Mouse (Mus musculus) lung, postnatal 10 days (tissue): ENCODE measurements around the gene Mgst2.
A peak's percentile ranks its signal among the peaks of the same experiment; 100 is the strongest.

Experiments
- DNase-seq: peaks from one replicate; pipeline ENCODE4 v3.0.0; 2021

Mgst2 gene

GRCm38 (mm10) chr3:51659415-51659814 is 745 bp upstream of the Mgst2 start:
- no peak for DNase-seq

DNA sequence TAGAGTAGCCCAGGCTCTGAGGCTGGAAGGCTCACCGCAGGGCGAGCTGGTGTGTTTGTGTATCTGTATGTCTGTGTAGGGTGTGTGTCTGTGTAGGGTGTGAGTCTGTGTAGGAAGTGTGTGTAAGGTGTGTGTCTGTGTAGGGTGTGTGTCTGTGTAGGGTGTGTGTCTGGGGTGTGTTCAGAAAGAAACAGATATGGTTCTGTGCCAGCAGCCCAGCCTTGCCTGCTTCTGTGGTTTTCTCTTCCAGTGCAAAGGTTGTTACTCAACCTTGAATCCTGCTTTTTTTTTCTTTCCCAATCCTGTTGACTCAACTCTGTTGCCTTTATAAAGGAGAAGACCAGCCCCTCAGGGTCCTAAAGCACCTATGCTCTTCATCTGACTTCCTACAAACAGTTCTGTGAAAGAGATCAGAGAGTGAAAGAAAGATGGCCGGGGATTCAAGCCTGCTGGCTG is 689 bp downstream of the Mgst2 start:
- peak; percentile 33 for DNase-seq

- DNase-seq = no peak
These were observed 1.2 kb downstream of the Mgst2 start for GRCm38 (mm10) chr3:51661376-51661775.

DNA sequence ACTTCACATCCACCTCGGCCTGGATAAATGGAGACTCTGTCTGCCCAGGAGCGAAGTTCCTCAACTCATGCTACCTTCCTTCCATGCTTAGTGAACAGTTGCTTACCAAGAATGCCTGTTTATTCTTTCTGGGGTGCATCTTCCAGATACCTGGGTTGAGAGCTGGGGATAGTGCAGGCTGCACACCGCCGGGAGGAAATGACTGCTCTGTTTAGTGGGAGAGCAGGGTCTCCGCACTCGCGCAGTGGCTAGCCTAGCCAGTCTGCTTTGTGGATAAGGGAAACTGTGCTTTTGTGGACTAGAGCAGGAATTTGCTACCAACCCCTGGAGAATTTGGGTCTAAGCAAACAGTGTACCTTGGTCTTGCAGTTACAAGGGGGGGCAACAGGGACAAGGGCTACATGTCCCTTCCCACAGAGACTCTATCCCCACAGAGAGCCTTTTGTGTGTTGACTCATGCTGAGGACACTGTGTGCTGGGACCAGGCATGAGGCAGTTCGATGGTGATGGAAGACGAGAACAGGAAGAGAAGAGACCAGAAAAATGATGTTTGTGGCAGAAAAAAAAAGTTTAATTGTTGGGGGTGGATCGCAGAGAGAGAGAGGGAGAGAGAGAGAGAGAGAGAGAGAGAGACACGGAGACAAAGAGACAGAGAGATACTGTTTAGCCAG is 1.9 kb downstream of the Mgst2 start:
- no peak for DNase-seq

DNA sequence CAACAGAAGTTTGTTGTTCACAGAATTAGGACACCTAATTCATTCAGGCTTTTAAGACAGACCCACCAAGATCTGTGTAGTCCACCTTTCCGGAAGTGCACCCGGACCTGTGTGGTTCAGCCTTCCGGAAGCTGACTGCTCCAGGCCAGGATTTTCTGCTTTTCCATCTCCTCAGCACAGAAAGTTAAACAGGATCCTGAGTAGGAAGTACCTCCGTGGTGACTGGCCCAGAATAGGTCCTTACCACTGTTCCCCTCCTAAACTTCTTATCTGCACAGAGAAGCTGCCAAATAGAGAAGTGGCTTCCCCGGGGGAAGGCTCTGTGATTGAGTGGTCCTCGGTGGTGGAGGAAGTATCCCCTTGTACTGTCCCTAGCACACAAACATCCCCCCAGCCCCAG is 2.4 kb downstream of the Mgst2 start:
- no peak for DNase-seq

DNA sequence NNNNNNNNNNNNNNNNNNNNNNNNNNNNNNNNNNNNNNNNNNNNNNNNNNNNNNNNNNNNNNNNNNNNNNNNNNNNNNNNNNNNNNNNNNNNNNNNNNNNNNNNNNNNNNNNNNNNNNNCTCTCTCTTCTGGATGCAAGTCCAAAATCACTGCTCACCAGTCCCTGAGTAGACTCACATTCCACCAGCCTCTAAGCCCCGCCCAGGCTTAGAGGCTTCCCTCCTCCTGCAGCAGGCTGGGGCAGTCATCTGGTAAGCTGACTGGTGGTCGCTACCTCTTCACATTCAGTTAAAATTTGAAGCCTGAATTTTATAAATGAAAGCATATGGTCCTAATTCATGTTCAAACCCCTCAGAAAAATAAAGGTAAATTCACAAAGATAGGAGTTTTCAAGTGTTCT is 8.4 kb downstream of the Mgst2 start:
- no peak for DNase-seq

DNA sequence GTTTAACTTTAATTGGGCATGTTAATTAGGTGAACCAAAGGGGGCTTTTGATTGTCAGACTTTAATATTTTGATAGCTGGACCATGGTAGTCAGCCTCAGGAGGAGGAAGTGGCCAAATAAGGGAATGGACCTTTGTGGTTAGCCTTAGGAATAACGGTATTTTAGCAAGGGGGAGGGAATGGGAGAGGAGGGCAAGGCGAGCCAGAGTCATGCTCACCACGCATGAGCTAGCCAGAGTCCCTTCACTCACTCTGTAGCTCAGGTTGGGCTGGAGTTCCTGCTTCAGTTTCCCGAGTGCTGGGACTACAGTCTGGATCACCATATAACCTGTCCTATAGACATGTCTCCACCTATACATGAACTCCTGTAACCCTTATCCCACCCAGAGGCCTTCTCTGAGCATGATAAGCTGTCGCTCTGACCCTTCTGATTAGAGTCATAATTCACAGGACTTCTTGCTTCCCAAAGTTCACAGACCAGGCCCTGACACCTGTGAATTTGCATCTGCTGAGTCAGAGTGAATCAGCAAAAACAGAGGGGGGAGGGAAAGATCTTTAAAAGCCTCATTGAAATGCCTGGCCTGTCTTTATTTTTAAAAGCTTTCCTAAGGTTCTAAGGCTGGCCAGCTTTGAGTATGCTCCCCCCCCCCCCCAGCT is 10.4 kb downstream of the Mgst2 start:
- DNase-seq = no peak

GRCm38 (mm10) chr3:51671071-51671469 is 10.9 kb downstream of the Mgst2 start:
- DNase-seq = no peak

DNA sequence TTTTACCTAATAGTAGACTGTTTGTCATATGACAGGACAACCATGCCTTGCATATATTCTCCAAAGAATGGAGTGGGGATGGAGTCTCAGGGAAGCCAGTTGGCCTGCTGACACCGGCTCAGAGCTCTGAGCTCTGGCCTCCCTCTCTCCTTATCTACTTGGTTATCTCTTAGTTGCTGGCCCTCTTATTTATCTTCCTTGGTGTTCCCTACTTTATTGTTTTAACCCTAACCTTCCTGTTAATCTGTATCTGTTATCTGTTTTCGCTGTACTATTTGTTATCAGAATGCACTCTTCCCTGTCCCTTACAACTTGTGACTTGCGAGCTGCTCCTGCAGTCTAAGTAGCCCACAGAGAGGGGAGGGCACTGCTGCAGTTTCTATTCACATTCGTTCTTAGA is 12.5 kb downstream of the Mgst2 start:
- DNase-seq = no peak

GRCm38 (mm10) chr3:51673408-51674086 is 13.4 kb downstream of the Mgst2 start:
- peak; percentile 83 for DNase-seq

GRCm38 (mm10) chr3:51674963-51675362 is 14.8 kb downstream of the Mgst2 start:
- no peak for DNase-seq

DNA sequence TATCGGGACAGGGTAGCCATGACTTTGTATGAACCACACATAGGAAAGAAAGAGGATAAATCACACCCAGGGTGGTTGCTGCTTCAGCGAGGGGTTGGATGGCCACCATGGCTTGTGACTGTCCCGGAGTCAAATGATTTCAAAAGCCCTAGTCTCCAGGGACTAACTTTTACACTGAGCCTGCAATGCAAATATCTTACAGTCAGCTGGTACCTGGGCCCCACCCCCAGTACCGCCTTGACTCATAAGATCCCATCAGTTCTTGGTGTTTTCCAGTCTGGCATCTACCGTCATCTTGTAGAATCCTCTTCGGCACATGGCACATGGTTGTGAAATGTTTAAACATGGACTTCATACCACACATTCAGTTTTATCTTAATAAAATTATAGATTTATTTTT is 25.4 kb downstream of the Mgst2 start:
- DNase-seq = no peak

DNA sequence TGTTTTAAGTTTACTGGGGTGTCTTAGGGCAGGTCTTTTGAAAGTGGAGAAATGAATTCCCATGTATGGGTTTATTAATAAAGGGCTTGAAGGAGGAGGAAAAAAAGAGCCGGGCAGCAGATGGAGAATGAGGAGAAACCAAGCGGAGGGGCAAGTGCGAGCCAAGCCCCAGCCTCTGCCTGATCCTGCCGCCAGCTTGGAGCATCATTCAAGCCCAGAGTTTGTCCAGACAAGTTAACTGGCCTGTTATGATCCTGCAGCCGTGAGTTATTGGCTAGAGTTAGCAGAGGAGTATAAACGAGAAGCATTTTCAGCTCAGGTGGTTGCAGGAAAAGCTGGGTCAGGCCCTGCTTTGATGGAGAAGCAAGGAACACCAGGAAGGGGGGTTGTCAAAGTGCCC is 26.2 kb downstream of the Mgst2 start:
- no peak for DNase-seq

GRCm38 (mm10) chr3:51686791-51687190 is 26.6 kb downstream of the Mgst2 start:
- no peak for DNase-seq

GRCm38 (mm10) chr3:51688725-51689124 is 28.6 kb downstream of the Mgst2 start:
- DNase-seq = no peak

- DNase-seq = no peak
These were observed 33.0 kb downstream of the Mgst2 start for GRCm38 (mm10) chr3:51693196-51693595.

- DNase-seq = no peak
These were observed 34.4 kb downstream of the Mgst2 start for GRCm38 (mm10) chr3:51694576-51694975.

GRCm38 (mm10) chr3:51695713-51696112 is 35.6 kb downstream of the Mgst2 start:
- DNase-seq = no peak

DNA sequence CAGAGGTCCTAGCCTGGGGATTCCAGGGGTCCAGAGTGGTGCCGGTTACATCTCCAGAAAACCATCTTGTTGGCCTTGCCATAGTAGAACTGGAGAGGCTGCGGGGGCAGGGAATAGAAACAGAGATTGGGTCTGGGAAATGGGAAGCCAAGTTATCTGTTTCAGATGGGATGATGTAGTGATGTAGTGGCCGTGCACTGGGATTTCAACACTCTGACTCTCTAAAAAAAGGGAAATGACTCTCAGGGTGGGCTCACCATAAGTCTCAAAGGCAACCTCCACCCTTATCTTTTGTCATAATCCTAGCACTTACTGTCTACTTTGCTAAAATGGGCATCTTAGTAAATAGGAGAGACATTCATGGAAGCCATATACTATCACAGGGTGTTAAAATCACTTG is 37.8 kb downstream of the Mgst2 start:
- DNase-seq = no peak

GRCm38 (mm10) chr3:51700123-51700522 is 40.0 kb downstream of the Mgst2 start:
- DNase-seq = no peak

DNA sequence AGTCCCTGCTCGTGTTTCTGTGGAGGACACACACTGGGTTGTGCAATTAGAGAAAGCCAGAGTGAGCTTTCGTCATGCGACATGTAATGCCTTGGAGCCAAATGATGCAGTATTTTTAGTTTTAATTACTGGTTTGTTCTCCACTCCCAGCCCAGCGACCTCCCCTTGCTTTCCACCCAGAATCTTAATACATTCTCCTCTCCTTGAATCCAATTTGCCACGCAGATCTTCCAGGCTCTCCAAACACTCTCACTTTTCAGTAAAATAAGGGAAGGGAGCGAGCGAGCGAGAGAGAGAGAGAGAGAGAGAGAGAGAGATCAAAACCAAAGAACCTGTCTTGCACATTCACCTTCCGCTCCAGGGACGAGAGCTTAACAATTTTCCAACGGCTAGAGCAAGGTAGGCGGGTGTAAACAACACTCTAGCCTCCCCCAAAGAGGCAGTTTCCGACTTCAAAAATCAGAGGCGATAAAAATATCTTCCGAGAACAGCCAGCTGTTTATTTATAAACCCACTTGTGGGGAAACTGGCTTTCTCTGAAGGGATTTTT is 40.6 kb downstream of the Mgst2 start:
- peak; percentile 44 for DNase-seq

GRCm38 (mm10) chr3:51701281-51701751 is 41.2 kb downstream of the Mgst2 start:
- peak; percentile 83 for DNase-seq

GRCm38 (mm10) chr3:51701950-51702349 is 41.8 kb downstream of the Mgst2 start:
- peak; percentile 22 for DNase-seq
